Mouse (Mus musculus) spleen, adult 18-20 months (tissue): ENCODE data around the gene Grid1.

Source experiments
- DNase-seq, 2 experiments: peaks; one replicate each; pipeline ENCODE4 v3.0.0; 2022; ENCODE audit warnings: mixed read lengths in 2 of 2

The Grid1 gene

GRCm38 (mm10) chr14:34838999-34839398 is 19.1 kb downstream of the Grid1 start:
- DNase-seq = no peak

GRCm38 (mm10) chr14:34839898-34840297 is 20.0 kb downstream of the Grid1 start:
- DNase-seq = no peak

- DNase-seq = no peak
These were observed 23.7 kb downstream of the Grid1 start for GRCm38 (mm10) chr14:34843579-34843978.

GRCm38 (mm10) chr14:34844166-34844565 is 24.3 kb downstream of the Grid1 start:
- no peak for DNase-seq

GRCm38 (mm10) chr14:34846799-34847198 is 26.9 kb downstream of the Grid1 start:
- no peak for DNase-seq

GRCm38 (mm10) chr14:34847625-34848024 is 27.7 kb downstream of the Grid1 start:
- DNase-seq = no peak

- DNase-seq = no peak
These were observed 41.2 kb downstream of the Grid1 start for GRCm38 (mm10) chr14:34860891-34861780.

- no peak for DNase-seq
These were observed 47.4 kb downstream of the Grid1 start for GRCm38 (mm10) chr14:34867266-34867665.

- no peak for DNase-seq
These were observed 48.8 kb downstream of the Grid1 start for GRCm38 (mm10) chr14:34868513-34869260.

- no peak for DNase-seq
These were observed 60.1 kb downstream of the Grid1 start for GRCm38 (mm10) chr14:34879996-34880395.

- DNase-seq = no peak
These were observed 60.8 kb downstream of the Grid1 start for GRCm38 (mm10) chr14:34880431-34881421.

GRCm38 (mm10) chr14:34884194-34884593 is 64.3 kb downstream of the Grid1 start:
- DNase-seq = no peak

- DNase-seq = no peak
These were observed 64.7 kb downstream of the Grid1 start for GRCm38 (mm10) chr14:34884611-34885010.

GRCm38 (mm10) chr14:34891769-34892532 is 72.0 kb downstream of the Grid1 start:
- no peak for DNase-seq

- DNase-seq = no peak
These were observed 76.5 kb downstream of the Grid1 start for GRCm38 (mm10) chr14:34896253-34896982.

- DNase-seq = no peak
These were observed 83.9 kb downstream of the Grid1 start for GRCm38 (mm10) chr14:34903854-34904253.

GRCm38 (mm10) chr14:34905697-34906096 is 85.8 kb downstream of the Grid1 start:
- no peak for DNase-seq

GRCm38 (mm10) chr14:34908366-34908765 is 88.5 kb downstream of the Grid1 start:
- DNase-seq = no peak

- no peak for DNase-seq
These were observed 88.9 kb downstream of the Grid1 start for GRCm38 (mm10) chr14:34908804-34909203.

- DNase-seq = no peak
These were observed 96.4 kb downstream of the Grid1 start for GRCm38 (mm10) chr14:34916315-34916714.

- no peak for DNase-seq
These were observed 97.2 kb downstream of the Grid1 start for GRCm38 (mm10) chr14:34917111-34917510.
